Mouse (Mus musculus) forebrain, postnatal 0 days (tissue): ENCODE measurements around the gene Rpl37a. TPM values are rescaled to one million over a fixed set of nuclear protein-coding genes. Genes with fewer than 3 reads are reported as not detected.
A peak's percentile ranks its signal among the peaks of the same experiment; 100 is the strongest.

Source experiments
- ATAC-seq: fragments of 200-750 bp; cut with Nextera tagmentation; 2 replicates; pipeline ENCODE4 v1.8.0; 2017; ENCODE audit warnings: mild to moderate bottlenecking, moderate library complexity
- DNase-seq: peaks from one replicate; pipeline ENCODE4 v3.0.0-alpha.2; 2015
- H3K27ac ChIP-seq: fragments of 300-500 bp; sonication (generic); 2 replicates; pipeline ENCODE4 v1.5.1; 2014; ENCODE audit warnings: low read depth, mild to moderate bottlenecking, antibody characterized with exemption, low read length, moderate library complexity, mixed read lengths
- H3K27me3 ChIP-seq: fragments of 300-500 bp; sonication (generic); 2 replicates; pipeline ENCODE4 v1.6.1; 2014; ENCODE audit warnings: mild to moderate bottlenecking, low read length, mixed read lengths; ENCODE audit not compliant: insufficient read depth
- H3K36me3 ChIP-seq: fragments of 300-500 bp; sonication (generic); 2 replicates; pipeline ENCODE4 v1.6.1; 2014; ENCODE audit warnings: mild to moderate bottlenecking, moderate library complexity; ENCODE audit not compliant: insufficient read depth
- H3K4me1 ChIP-seq: fragments of 300-500 bp; sonication (generic); 2 replicates; pipeline ENCODE4 v1.6.1; 2014; ENCODE audit warnings: antibody characterized with exemption; ENCODE audit not compliant: insufficient read depth
- H3K4me2 ChIP-seq: fragments of 300-500 bp; sonication (generic); 2 replicates; pipeline ENCODE4 v1.6.1; 2014; ENCODE audit warnings: low read depth, mild to moderate bottlenecking, moderate library complexity
- H3K4me3 ChIP-seq: fragments of 300-500 bp; sonication (generic); 2 replicates; pipeline ENCODE4 v1.5.1; 2014; ENCODE audit warnings: low read depth, low read length, mixed read lengths
- H3K9ac ChIP-seq: fragments of 300-500 bp; sonication (generic); 2 replicates; pipeline ENCODE4 v1.6.1; 2014; ENCODE audit warnings: mild to moderate bottlenecking
- H3K9me3 ChIP-seq: fragments of 300-500 bp; sonication (generic); 2 replicates; pipeline ENCODE4 v1.6.1; 2016; ENCODE audit warnings: low read length
- CTCF ChIP-seq: sonication (generic); IDR thresholded peaks from 2 replicates; pipeline ENCODE4 v1.5.1; 2016; ENCODE audit warnings: antibody characterized with exemption, control low read depth, low read depth
- WGBS: fragments of 180-500 bp; shearing (Covaris S2); extraction: QIAGEN DNeasy Blood & Tissue Kit; methylation state at CpG from one replicate; pipeline ENCODE4 v1.1.7; 2014; 5-methylcytosine and 5-hydroxymethylcytosine counted together
- polyA plus RNA-seq: library from polyadenylated mRNA; unstranded; fragments of >200 nt; fragmentation: Nextera tagmentation; extraction: Ambion mirVana; gene quantifications from 2 replicates; pipeline ENCODE4 v1.2.1, GENCODE M21; 2015
- total RNA-seq: library from RNA; depleted of rRNA; stranded (reverse); fragments of >200 nt; gene quantifications from 2 replicates; pipeline ENCODE4 v1.2.3, GENCODE M21; 2014

The Rpl37a gene
- total and polyA plus RNA-seq, 2 experiments from 2014 or later = 598 to 1,180 TPM

- Histone ChIP-seq H3K9ac (no peak overlapping the region), H3K36me3 (peaks cover 37% of the 10 kb centered on the region), H3K4me3 (no peak overlapping the region), H3K4me2 (no peak overlapping the region), H3K4me1 (peaks cover 4% of the 10 kb centered on the region; the same call in 1 of the 2 replicates), H3K27ac (no peak overlapping the region), H3K9me3 (no peaks in the 10 kb centered on the region), H3K27me3 (no peaks in the 10 kb centered on the region)
- WGBS = 78% methylated on average over 4 of the region's 4 CpGs
- TF ChIP-seq CTCF = no peak
- DNase-seq (no peak), ATAC-seq (no peak)
Measured at GRCm38 (mm10) chr1:72714547-72714946, 3.5 kb downstream of the Rpl37a start.

GRCm38 (mm10) chr1:72715065-72715464 lies 4.0 kb downstream of the Rpl37a start:
- no peak for DNase-seq
- WGBS = 93% methylated on average over 1 of the region's 1 CpGs
- no peak overlapping the region for H3K4me3 ChIP-seq
- no peak for ATAC-seq
- H3K27ac ChIP-seq = no peak overlapping the region
- no peaks in the 10 kb centered on the region for H3K9me3 ChIP-seq
- no peak for TF ChIP-seq CTCF
- peaks cover 4% of the 10 kb centered on the region; the same call in 1 of the 2 replicates for H3K4me1 ChIP-seq
- peaks cover 37% of the 10 kb centered on the region for H3K36me3 ChIP-seq
- H3K27me3 ChIP-seq = no peaks in the 10 kb centered on the region
- H3K9ac ChIP-seq = no peak overlapping the region
- no peak overlapping the region for H3K4me2 ChIP-seq

- no peak for TF ChIP-seq CTCF
- no peak for ATAC-seq
- Histone ChIP-seq H3K9me3 (no peaks in the 10 kb centered on the region), H3K27me3 (no peaks in the 10 kb centered on the region), H3K9ac (no peak overlapping the region), H3K27ac (no peak overlapping the region), H3K36me3 (peaks cover 37% of the 10 kb centered on the region), H3K4me1 (peaks cover 4% of the 10 kb centered on the region; the same call in 1 of the 2 replicates), H3K4me2 (no peak overlapping the region), H3K4me3 (no peak overlapping the region)
- WGBS = 74% methylated on average over 3 of the region's 3 CpGs
- no peak for DNase-seq
Measured at GRCm38 (mm10) chr1:72715593-72716361, 4.7 kb downstream of the Rpl37a start.

GRCm38 (mm10) chr1:72716421-72716820 lies 5.3 kb downstream of the Rpl37a start:
- no peak for ATAC-seq
- peaks cover 37% of the 10 kb centered on the region for H3K36me3 ChIP-seq
- H3K4me2 ChIP-seq = no peak overlapping the region
- H3K9me3 ChIP-seq = no peaks in the 10 kb centered on the region
- H3K4me1 ChIP-seq = peaks cover 4% of the 10 kb centered on the region; the same call in 1 of the 2 replicates
- 49% methylated on average over 2 of the region's 2 CpGs for WGBS
- H3K27ac ChIP-seq = no peak overlapping the region
- H3K4me3 ChIP-seq = no peak overlapping the region
- no peak for TF ChIP-seq CTCF
- no peaks in the 10 kb centered on the region for H3K27me3 ChIP-seq
- DNase-seq = no peak
- no peak overlapping the region for H3K9ac ChIP-seq

GRCm38 (mm10) chr1:72716926-72717325 lies 5.8 kb downstream of the Rpl37a start:
- Histone ChIP-seq H3K9me3 (no peaks in the 10 kb centered on the region), H3K27me3 (no peaks in the 10 kb centered on the region), H3K4me3 (no peak overlapping the region), H3K27ac (no peak overlapping the region), H3K4me2 (no peak overlapping the region), H3K4me1 (peaks cover 4% of the 10 kb centered on the region; the same call in 1 of the 2 replicates), H3K9ac (no peak overlapping the region), H3K36me3 (peaks cover 37% of the 10 kb centered on the region)
- ATAC-seq (peak; percentile 53; the same call in 1 of the 2 replicates), DNase-seq (peak; percentile 82)
- TF ChIP-seq CTCF = peak; percentile 97
- 10% methylated on average over 5 of the region's 5 CpGs for WGBS

- H3K27ac ChIP-seq = no peak overlapping the region
- no peak for TF ChIP-seq CTCF
- H3K9ac ChIP-seq = no peak overlapping the region
- no peaks in the 10 kb centered on the region for H3K9me3 ChIP-seq
- H3K27me3 ChIP-seq = no peaks in the 10 kb centered on the region
- no peak overlapping the region for H3K4me3 ChIP-seq
- no peak for ATAC-seq
- peaks cover 37% of the 10 kb centered on the region for H3K36me3 ChIP-seq
- H3K4me1 ChIP-seq = peaks cover 4% of the 10 kb centered on the region; the same call in 1 of the 2 replicates
- DNase-seq = no peak
- 87% methylated on average over 7 of the region's 7 CpGs for WGBS
- H3K4me2 ChIP-seq = no peak overlapping the region
Measured at GRCm38 (mm10) chr1:72717540-72717939, 6.5 kb downstream of the Rpl37a start.

GRCm38 (mm10) chr1:72718846-72719245 lies 7.8 kb downstream of the Rpl37a start:
- H3K9ac ChIP-seq = no peak overlapping the region
- peaks cover 25% of the 10 kb centered on the region for H3K36me3 ChIP-seq
- peak; percentile 66 for DNase-seq
- no peaks in the 10 kb centered on the region for H3K9me3 ChIP-seq
- no peak overlapping the region for H3K4me2 ChIP-seq
- H3K27me3 ChIP-seq = no peaks in the 10 kb centered on the region
- peak; percentile 60; the same call in 1 of the 2 replicates for ATAC-seq
- 20% methylated on average over 5 of the region's 5 CpGs for WGBS
- H3K4me3 ChIP-seq = no peak overlapping the region
- no peak overlapping the region for H3K27ac ChIP-seq
- H3K4me1 ChIP-seq = no peaks in the 10 kb centered on the region
- TF ChIP-seq CTCF = peak; percentile 73
